Mouse (Mus musculus): ENCODE measurements around the gene Extl1.

DNA sequence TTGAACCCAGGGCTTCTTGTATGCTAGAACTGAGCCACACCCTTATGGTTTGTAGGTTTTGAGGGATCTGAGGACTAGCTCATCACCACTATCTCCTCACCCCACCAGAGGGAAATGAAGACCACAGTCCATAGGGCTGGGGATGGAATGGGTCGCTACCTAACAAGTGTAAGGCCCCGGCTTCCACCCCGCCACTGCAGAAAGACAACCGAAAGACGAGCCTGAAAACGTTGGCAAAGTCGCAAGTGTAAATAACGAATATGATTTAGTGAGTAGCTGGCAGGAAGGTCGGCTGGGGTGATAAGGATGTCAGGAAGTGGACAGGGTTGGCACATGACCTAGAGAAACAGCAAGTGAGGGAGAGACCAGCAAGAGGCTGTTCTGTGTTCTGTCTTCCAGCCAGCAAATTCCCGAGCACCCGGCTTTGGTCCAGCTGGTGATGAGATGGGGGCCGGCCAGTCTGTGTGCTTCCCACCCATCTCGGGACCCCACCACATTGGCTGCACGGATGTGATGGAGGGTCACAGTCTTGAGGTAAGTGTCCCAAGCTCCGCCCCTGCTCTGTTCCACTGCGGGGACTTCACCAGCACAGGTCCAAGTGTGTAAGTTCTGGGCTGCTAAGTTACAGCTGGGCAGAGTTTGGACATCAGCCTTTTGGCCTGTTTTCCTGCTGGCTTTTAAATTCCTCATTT is 19.1 kb upstream of the Extl1 start:
- TF ChIP-seq CTCF (IDR thresholded peaks at IDR 0.05; ENCODE audit: low read depth, low read length), result no peak
- TF ChIP-seq GATA1 (IDR thresholded peaks at IDR 0.05; ENCODE audit: borderline replicate concordance, low read length), result no peak
- no peak for TF ChIP-seq POLR2AphosphoS5 (IDR thresholded peaks at IDR 0.05; ENCODE audit: insufficient replicate concordance, low read depth, low read length)
- TF ChIP-seq TAL1 (conservative IDR thresholded peaks at IDR 0.05; ENCODE audit: low read depth, low read length), result peak; percentile 33; the same call in 1 of the 2 replicates
